23 mouse cellular contexts compared by ENCODE assay signal in the genomic region with DNA sequence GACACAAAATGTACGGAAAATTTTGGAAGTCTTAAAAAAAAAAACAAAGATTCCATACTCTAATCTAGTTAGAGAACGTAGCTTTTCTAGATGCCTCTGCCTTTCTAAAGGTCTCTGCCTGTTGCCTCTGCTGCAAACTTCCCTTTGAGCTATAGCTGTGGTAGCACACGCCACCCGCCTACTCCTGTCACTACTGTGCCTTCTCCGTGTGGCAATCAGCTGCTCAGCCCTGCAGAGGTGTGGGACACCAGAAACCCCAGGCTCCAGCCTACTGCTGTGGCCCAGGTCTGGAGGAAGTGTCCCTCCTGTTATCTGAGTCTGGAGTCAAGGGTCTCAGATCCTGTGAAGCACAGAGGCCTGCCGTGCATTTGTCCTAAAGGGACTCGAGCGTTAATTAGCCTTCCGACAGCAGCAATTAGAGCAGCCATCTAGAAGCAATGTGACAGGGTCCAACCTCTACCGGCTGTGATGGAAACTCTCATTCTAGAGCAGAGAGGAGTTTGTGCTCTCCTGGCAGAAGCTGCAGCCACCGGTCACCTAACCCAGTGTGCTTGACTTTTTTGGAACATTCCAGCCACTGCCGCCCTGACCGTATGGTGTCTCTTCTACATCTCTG. TPM values are rescaled to one million over a fixed set of nuclear protein-coding genes. Genes with fewer than 3 reads are reported as not detected.
DNase-seq lines count a peak whose midpoint lies in the region; ATAC-seq and TF ChIP-seq lines count a peak whose summit lies in the region.
"Had no signal": no experiment of that assay in that cellular context is flagged by ENCODE, and none has a peak within 500 bp of the region (broad histone marks: within the 10 kb centered on the region; RNA-seq: fewer than 3 reads in every experiment).

No protein-coding gene starts in this region.

- no peak overlapping the region for H3K9ac ChIP-seq in forebrain, embryonic 14.5 days (ENCODE audit: low read length)
- no peak overlapping the region for H3K9ac ChIP-seq in forebrain, embryonic 11.5 days (ENCODE audit: low read length)
- H3K9ac ChIP-seq in stomach, embryonic 16.5 days (ENCODE audit: low read length): peak overlapping the region; percentile 18; the same call in 1 of the 2 replicates
- H3K9ac ChIP-seq in stomach, postnatal 0 days (ENCODE audit: low read length): no peak overlapping the region
- H3K9ac ChIP-seq: embryonic facial prominence, embryonic 15.5 days; forebrain, embryonic 12.5 days; heart, embryonic 15.5 days; hindbrain, embryonic 15.5 days had no signal

- no peak for ATAC-seq in forebrain, embryonic 14.5 days
- ATAC-seq in forebrain, embryonic 11.5 days (replicated peaks; ENCODE audit: low FRiP score): no peak
- no peak for ATAC-seq in stomach, embryonic 16.5 days (ENCODE audit: insufficient read depth, low FRiP score)
- ATAC-seq in stomach, postnatal 0 days (ENCODE audit: low FRiP score, low TSS enrichment): no peak
- peak; percentile 51 for ATAC-seq in megakaryocyte progenitor cell, adult 5-6 weeks (replicated peaks; ENCODE audit: poor library complexity)

- TF ChIP-seq CTCF in stomach, postnatal 0 days (IDR thresholded peaks at IDR 0.05; ENCODE audit: low read depth): no peak

- H3K27me3 ChIP-seq in forebrain, embryonic 14.5 days (replicated peaks; ENCODE audit: control insufficient read depth, insufficient read depth, low read length): no peaks in the 10 kb centered on the region
- no peaks in the 10 kb centered on the region for H3K27me3 ChIP-seq in forebrain, embryonic 11.5 days (ENCODE audit: control insufficient read depth, insufficient read depth, low read length)
- H3K27me3 ChIP-seq in stomach, embryonic 16.5 days (ENCODE audit: control insufficient read depth, insufficient read depth, low read length): no peaks in the 10 kb centered on the region
- no peaks in the 10 kb centered on the region for H3K27me3 ChIP-seq in stomach, postnatal 0 days (ENCODE audit: control insufficient read depth, insufficient read depth, low read length)
- H3K27me3 ChIP-seq: embryonic facial prominence, embryonic 15.5 days; forebrain, embryonic 12.5 days; hindbrain, embryonic 15.5 days had no signal

- no peaks in the 10 kb centered on the region for H3K36me3 ChIP-seq in forebrain, embryonic 14.5 days (ENCODE audit: control insufficient read depth, insufficient read depth, low read length)
- no peaks in the 10 kb centered on the region for H3K36me3 ChIP-seq in forebrain, embryonic 11.5 days (ENCODE audit: control insufficient read depth, insufficient read depth, low read length)
- no peaks in the 10 kb centered on the region for H3K36me3 ChIP-seq in stomach, embryonic 16.5 days (ENCODE audit: control insufficient read depth, insufficient read depth, low read length)
- no peaks in the 10 kb centered on the region for H3K36me3 ChIP-seq in stomach, postnatal 0 days (ENCODE audit: control insufficient read depth, insufficient read depth, low read length)
- H3K36me3 ChIP-seq: embryonic facial prominence, embryonic 15.5 days; forebrain, embryonic 12.5 days; heart, embryonic 15.5 days; hindbrain, embryonic 15.5 days had no signal

- no peak overlapping the region for H3K4me2 ChIP-seq in forebrain, embryonic 14.5 days (ENCODE audit: low read length)
- H3K4me2 ChIP-seq in forebrain, embryonic 11.5 days (ENCODE audit: low read depth, low read length, severe bottlenecking): no peak overlapping the region
- H3K4me2 ChIP-seq in stomach, embryonic 16.5 days (ENCODE audit: low read depth, low read length): no peak overlapping the region
- no peak overlapping the region for H3K4me2 ChIP-seq in stomach, postnatal 0 days (replicated peaks; ENCODE audit: low read depth)
- H3K4me2 ChIP-seq: embryonic facial prominence, embryonic 15.5 days; forebrain, embryonic 12.5 days; heart, embryonic 11.5 days; heart, embryonic 15.5 days; hindbrain, embryonic 15.5 days had no signal

- no peaks in the 10 kb centered on the region for H3K4me1 ChIP-seq in forebrain, embryonic 14.5 days (ENCODE audit: control insufficient read depth, insufficient read depth, low read length)
- H3K4me1 ChIP-seq in forebrain, embryonic 11.5 days (replicated peaks; ENCODE audit: control insufficient read depth, insufficient read depth, low read length): 0 out of 2 replicates have a peak, but pooled peaks cover 2% of the 10 kb centered on the region
- peaks cover 13% of the 10 kb centered on the region for H3K4me1 ChIP-seq in stomach, embryonic 16.5 days (ENCODE audit: control insufficient read depth, insufficient read depth, low read length)
- H3K4me1 ChIP-seq in stomach, postnatal 0 days (replicated peaks; ENCODE audit: control insufficient read depth, insufficient read depth): no peaks in the 10 kb centered on the region; the same call in 1 of the 2 replicates
- H3K4me1 ChIP-seq: hindbrain, embryonic 15.5 days had no signal

- 36% methylated on average over 13 of the region's 13 CpGs for WGBS in forebrain, embryonic 14.5 days
- WGBS in forebrain, embryonic 11.5 days: 51% methylated on average over 13 of the region's 13 CpGs
- WGBS in stomach, embryonic 16.5 days: 74% methylated on average over 13 of the region's 13 CpGs
- 73% methylated on average over 13 of the region's 13 CpGs for WGBS in stomach, postnatal 0 days

- peak; percentile 52 for DNase-seq in forebrain, embryonic 14.5 days (ENCODE audit: low spot score)
- DNase-seq in forebrain, embryonic 11.5 days (ENCODE audit: low spot score): no peak
- no peak for DNase-seq in stomach, postnatal 0 days (ENCODE audit: low spot score)
- DNase-seq in right cerebral cortex, postnatal 36 days (ENCODE audit: low spot score in 2 of 2): no peak
- DNase-seq in gastrocnemius, postnatal 4 days (ENCODE audit: low spot score in 2 of 2): no peak
- no peak for DNase-seq in spleen, postnatal 4 days (ENCODE audit: low spot score in 2 of 2)
- DNase-seq: adrenal gland, postnatal 10 days; cerebellum, adult 18-20 months; cerebellum, adult 9-11 months; cerebellum, postnatal 36 days; gastrocnemius, postnatal 25 days; heart, adult 2 months; heart, postnatal 36 days had no signal

- H3K27ac ChIP-seq in forebrain, embryonic 14.5 days (ENCODE audit: low read depth, low read length): no peak overlapping the region
- no peak overlapping the region for H3K27ac ChIP-seq in forebrain, embryonic 11.5 days (ENCODE audit: low read depth, low read length)
- no peak overlapping the region for H3K27ac ChIP-seq in stomach, embryonic 16.5 days (ENCODE audit: low read length)
- no peak overlapping the region for H3K27ac ChIP-seq in stomach, postnatal 0 days (replicated peaks)
- H3K27ac ChIP-seq: embryonic facial prominence, embryonic 15.5 days; forebrain, embryonic 12.5 days; gastrocnemius, adult 2 months; heart, adult 2 months; heart, embryonic 15.5 days; hindbrain, embryonic 15.5 days had no signal

- TF ChIP-seq EP300 in stomach, postnatal 0 days (optimal IDR thresholded peaks at IDR 0.05): no peak

- no peak overlapping the region for H3K4me3 ChIP-seq in forebrain, embryonic 14.5 days (ENCODE audit: low read depth, low read length)
- no peak overlapping the region for H3K4me3 ChIP-seq in forebrain, embryonic 11.5 days (ENCODE audit: low read depth, low read length)
- no peak overlapping the region for H3K4me3 ChIP-seq in stomach, embryonic 16.5 days (replicated peaks; ENCODE audit: low read length)
- no peak overlapping the region for H3K4me3 ChIP-seq in stomach, postnatal 0 days (ENCODE audit: low read depth, low read length)
- H3K4me3 ChIP-seq: embryonic facial prominence, embryonic 15.5 days; erythroblast, embryonic 14.5 days; forebrain, embryonic 12.5 days; gastrocnemius, adult 2 months; heart, adult 2 months; heart, embryonic 15.5 days; hindbrain, embryonic 15.5 days had no signal

- no peaks in the 10 kb centered on the region for H3K9me3 ChIP-seq in forebrain, embryonic 14.5 days (replicated peaks; ENCODE audit: control insufficient read depth, low read length)
- no peaks in the 10 kb centered on the region for H3K9me3 ChIP-seq in forebrain, embryonic 11.5 days (ENCODE audit: control insufficient read depth, low read length)
- H3K9me3 ChIP-seq in stomach, embryonic 16.5 days (replicated peaks; ENCODE audit: control insufficient read depth, low read length): no peaks in the 10 kb centered on the region
- no peaks in the 10 kb centered on the region for H3K9me3 ChIP-seq in stomach, postnatal 0 days (ENCODE audit: control insufficient read depth, low read length)
- H3K9me3 ChIP-seq: embryonic facial prominence, embryonic 15.5 days; forebrain, embryonic 12.5 days; heart, embryonic 15.5 days; hindbrain, embryonic 15.5 days had no signal

RNA-seq across cellular contexts. Expression of gene Fam83f, which starts 34.8 kb away (rescaled TPM):
- not detected in 2 replicates for polyA plus RNA-seq in forebrain, embryonic 14.5 days (2014; fragmentation: Nextera tagmentation; extraction: Ambion mirVana)
- polyA plus RNA-seq in forebrain, embryonic 11.5 days (2014; fragmentation: Nextera tagmentation; extraction: Ambion mirVana): 0.32 and 0.51 TPM in 2 replicates
- polyA plus RNA-seq in stomach, embryonic 16.5 days (2015; fragmentation: Nextera tagmentation; extraction: Ambion mirVana): 22.0 and 22.4 TPM in 2 replicates
- polyA plus RNA-seq in stomach, postnatal 0 days (2015; fragmentation: Nextera tagmentation; extraction: Ambion mirVana): 20.5 and 24.3 TPM in 2 replicates
- 0.05 and 0.20 TPM in 2 replicates for total RNA-seq in megakaryocyte progenitor cell, adult 5-6 weeks (2015)
- total RNA-seq in megakaryocyte progenitor cell, adult 5-6 weeks (2017): 0.10 and 0.42 TPM in 2 replicates
- under 1 TPM; 0.70 to 0.93 TPM for total RNA-seq in gastrocnemius, postnatal 4 days (2021)
- total RNA-seq: heart, adult 2 months; MEL had no signal
- polyA plus RNA-seq: erythroblast, embryonic 14.5 days had no signal

Comparison
In these comparisons a context has a peak if more than half of its experiments do, and no peak if none do; other contexts are left out.
1. RNA of gene Fam83f, which starts 34.8 kb away (polyA plus RNA-seq): 22.0 to 22.4 TPM in stomach, embryonic 16.5 days and 20.5 to 24.3 TPM in stomach, postnatal 0 days; 0.32 to 0.51 TPM in forebrain, embryonic 11.5 days and not detected in forebrain, embryonic 14.5 days; every median in the first group is over 10 times any median in the second.